In genomic region chr10:16148991-16149390, GRCm38 (mm10) we compare ENCODE assay signal across 30 mouse cellular contexts.
DNase-seq lines count a peak whose midpoint lies in the region; ATAC-seq and TF ChIP-seq lines count a peak whose summit lies in the region.
"Had no signal": no experiment of that assay in that cellular context is flagged by ENCODE, and none has a peak within 500 bp of the region (broad histone marks: within the 10 kb centered on the region; RNA-seq: fewer than 3 reads in every experiment).

No protein-coding gene starts in this region.

- peak; percentile 83 for DNase-seq in MEL (ENCODE audit: low read depth, low spot score)
- DNase-seq in kidney, postnatal 4 days: no peak
- DNase-seq: adrenal gland, adult 8-10 months; adrenal gland, postnatal 25 days; cerebellum, adult 11-12 months; cerebellum, adult 9-10 months; cerebellum, postnatal 14 days; embryo, embryonic 11 days; gastrocnemius, postnatal 10 days; gastrocnemius, postnatal 36 days; heart, postnatal 10 days; heart, postnatal 36 days had no signal

- no peak overlapping the region for H3K4me3 ChIP-seq in MEL (ENCODE audit: control insufficient read depth in 1 of 2, insufficient read depth in 1 of 2, low read depth in 2 of 2, low read length in 2 of 2)
- H3K4me3 ChIP-seq in liver, embryonic 12.5 days: no peak overlapping the region
- H3K4me3 ChIP-seq: embryonic facial prominence, embryonic 10.5 days; embryonic facial prominence, embryonic 13.5 days; erythroblast, embryonic 14.5 days; forebrain, embryonic 12.5 days; forebrain, embryonic 15.5 days; heart, embryonic 12.5 days; heart, embryonic 15.5 days; hindbrain, embryonic 10.5 days; hindbrain, embryonic 13.5 days; intestine, embryonic 15.5 days had no signal

- H3K27ac ChIP-seq in MEL (ENCODE audit: control insufficient read depth, low read depth, low read length): peak overlapping the region; percentile 19; the same call in 1 of the 2 replicates
- H3K27ac ChIP-seq in liver, embryonic 12.5 days: no peak overlapping the region
- H3K27ac ChIP-seq: embryonic facial prominence, embryonic 10.5 days; embryonic facial prominence, embryonic 13.5 days; forebrain, embryonic 12.5 days; forebrain, embryonic 15.5 days; heart, embryonic 15.5 days; hindbrain, embryonic 10.5 days; hindbrain, embryonic 13.5 days; intestine, embryonic 15.5 days had no signal

- 0 out of 2 replicates have a peak, but pooled peaks have one; percentile 11 for ATAC-seq in common myeloid progenitor, adult 5-6 weeks (replicated peaks; ENCODE audit: low read depth, poor library complexity, severe bottlenecking)
- ATAC-seq in megakaryocyte progenitor cell, adult 5-6 weeks (replicated peaks; ENCODE audit: poor library complexity): peak; percentile 37
- ATAC-seq in frontal cortex, adult (ENCODE audit: low TSS enrichment): no peak
- ATAC-seq in liver, embryonic 12.5 days: no peak
- ATAC-seq: activated CD4-positive, CD25-positive, alpha-beta regulatory T cell, adult 4 months; forebrain, embryonic 15.5 days; hindbrain, embryonic 16.5 days; intestine, embryonic 15.5 days had no signal

- no peak for TF ChIP-seq RAD21 in MEL (IDR thresholded peaks at IDR 0.05; ENCODE audit: low read depth, low read length)

- H3K4me2 ChIP-seq in liver, embryonic 12.5 days: no peak overlapping the region
- H3K4me2 ChIP-seq: embryonic facial prominence, embryonic 13.5 days; forebrain, embryonic 12.5 days; forebrain, embryonic 15.5 days; heart, embryonic 12.5 days; heart, embryonic 15.5 days; hindbrain, embryonic 13.5 days; intestine, embryonic 15.5 days had no signal

- peaks cover 0 to 8% of the 10 kb centered on the region in 2 experiments for H3K4me1 ChIP-seq in MEL (ENCODE audit: control insufficient read depth in 1 of 2, insufficient read depth in 2 of 2, low read length in 2 of 2)
- H3K4me1 ChIP-seq in liver, embryonic 12.5 days: no peaks in the 10 kb centered on the region
- H3K4me1 ChIP-seq: embryonic facial prominence, embryonic 10.5 days; embryonic facial prominence, embryonic 13.5 days; forebrain, embryonic 12.5 days; forebrain, embryonic 15.5 days; heart, embryonic 12.5 days; heart, embryonic 15.5 days; hindbrain, embryonic 10.5 days; hindbrain, embryonic 13.5 days; intestine, embryonic 15.5 days had no signal

- no peaks in the 10 kb centered on the region; a peak in 1 of 4 replicates for H3K36me3 ChIP-seq in MEL (ENCODE audit: control insufficient read depth in 1 of 2, insufficient read depth in 2 of 2, low read length in 2 of 2)
- no peaks in the 10 kb centered on the region for H3K36me3 ChIP-seq in liver, embryonic 12.5 days
- H3K36me3 ChIP-seq: embryonic facial prominence, embryonic 10.5 days; embryonic facial prominence, embryonic 13.5 days; forebrain, embryonic 12.5 days; forebrain, embryonic 15.5 days; G1E; heart, embryonic 12.5 days; heart, embryonic 15.5 days; hindbrain, embryonic 10.5 days; hindbrain, embryonic 13.5 days; intestine, embryonic 15.5 days had no signal

- WGBS in liver, embryonic 12.5 days (ENCODE audit: insufficient replicate concordance): 72% methylated on average over 3 of the region's 3 CpGs

- TF ChIP-seq EP300 in MEL (IDR thresholded peaks at IDR 0.05; ENCODE audit: low read depth in 1 of 2, low read length in 2 of 2): peak; percentile 74 to 81

- no peak overlapping the region for H3K9ac ChIP-seq in MEL (ENCODE audit: control insufficient read depth, low read depth, low read length, poor library complexity, severe bottlenecking)
- H3K9ac ChIP-seq in liver, embryonic 12.5 days: no peak overlapping the region
- H3K9ac ChIP-seq: embryonic facial prominence, embryonic 13.5 days; forebrain, embryonic 12.5 days; forebrain, embryonic 15.5 days; heart, embryonic 12.5 days; heart, embryonic 15.5 days; hindbrain, embryonic 13.5 days; intestine, embryonic 15.5 days had no signal

- no peaks in the 10 kb centered on the region for H3K79me2 ChIP-seq in MEL (ENCODE audit: control insufficient read depth, insufficient read depth, low read length, poor library complexity)

- TF ChIP-seq CTCF in MEL (IDR thresholded peaks at IDR 0.05 in 2 of 3, conservative IDR thresholded peaks at IDR 0.05 in 1 of 3; ENCODE audit: control insufficient read depth in 1 of 3, insufficient read depth in 1 of 3, low read depth in 2 of 3, low read length in 3 of 3, poor library complexity in 1 of 3, severe bottlenecking in 1 of 3): no peak

- no peaks in the 10 kb centered on the region for H3K9me3 ChIP-seq in MEL (replicated peaks; ENCODE audit: insufficient read depth, low read length)
- no peaks in the 10 kb centered on the region for H3K9me3 ChIP-seq in liver, embryonic 12.5 days (replicated peaks)
- H3K9me3 ChIP-seq: embryonic facial prominence, embryonic 10.5 days; embryonic facial prominence, embryonic 13.5 days; forebrain, embryonic 12.5 days; forebrain, embryonic 15.5 days; G1E; heart, embryonic 12.5 days; heart, embryonic 15.5 days; hindbrain, embryonic 10.5 days; hindbrain, embryonic 13.5 days; intestine, embryonic 15.5 days had no signal

- H3K27me3 ChIP-seq in MEL (ENCODE audit: control insufficient read depth in 1 of 2, insufficient read depth in 2 of 2, low read length in 2 of 2): no peaks in the 10 kb centered on the region
- no peaks in the 10 kb centered on the region for H3K27me3 ChIP-seq in liver, embryonic 12.5 days (replicated peaks)
- H3K27me3 ChIP-seq: CH12.LX; embryonic facial prominence, embryonic 13.5 days; forebrain, embryonic 12.5 days; forebrain, embryonic 15.5 days; heart, embryonic 12.5 days; heart, embryonic 15.5 days; hindbrain, embryonic 13.5 days; intestine, embryonic 15.5 days had no signal

- TF ChIP-seq POLR2A in MEL (IDR thresholded peaks at IDR 0.05; ENCODE audit: control insufficient read depth in 1 of 2, insufficient read depth in 1 of 2, low read depth in 1 of 2, low read length in 2 of 2, poor library complexity in 1 of 2): no peak

TF ChIP-seq in MEL, 35 proteins besides CTCF, POLR2A, EP300 and RAD21:
- TF ChIP-seq RCOR1 (IDR thresholded peaks at IDR 0.05; ENCODE audit: low read depth, low read length): peak; percentile 54; the same call in 1 of the 2 replicates
- TF ChIP-seq MYC (IDR thresholded peaks at IDR 0.05; ENCODE audit: low read depth, low read length): peak; percentile 77; the same call in 1 of the 2 replicates
- 0 out of 4 replicates have a peak, but pooled peaks of 1 of the 2 experiments have one; percentile 37 for TF ChIP-seq USF2 (IDR thresholded peaks at IDR 0.05; ENCODE audit: borderline replicate concordance in 1 of 2, insufficient read depth in 1 of 2, low read depth in 1 of 2, low read length in 2 of 2)
- no peak for TF ChIP-seq MAFK (IDR thresholded peaks at IDR 0.05; ENCODE audit: borderline replicate concordance, low read depth, low read length)
- TF ChIP-seq ELF1 (IDR thresholded peaks at IDR 0.05; ENCODE audit: low read depth, low read length): no peak
- TF ChIP-seq UBTF (IDR thresholded peaks at IDR 0.05; ENCODE audit: borderline replicate concordance, insufficient read depth, low read depth, low read length): no peak
- no peak for TF ChIP-seq ZKSCAN1 (IDR thresholded peaks at IDR 0.05; ENCODE audit: low read depth, low read length)
- TF ChIP-seq CHD1 (IDR thresholded peaks at IDR 0.05; ENCODE audit: low read depth, low read length): no peak
- no peak for TF ChIP-seq ZC3H11A (IDR thresholded peaks at IDR 0.05; ENCODE audit: low read depth, low read length)
- peak; percentile 90 for TF ChIP-seq TCF12 (IDR thresholded peaks at IDR 0.05; ENCODE audit: low read depth, low read length)
- no peak for TF ChIP-seq MAZ (IDR thresholded peaks at IDR 0.05; ENCODE audit: low read depth, low read length)
- no peak for TF ChIP-seq POLR2AphosphoS2 (IDR thresholded peaks at IDR 0.05; ENCODE audit: low read length)
- TF ChIP-seq HCFC1 (IDR thresholded peaks at IDR 0.05; ENCODE audit: low read depth, low read length): no peak
- TF ChIP-seq ZMIZ1 (IDR thresholded peaks at IDR 0.05; ENCODE audit: low read depth, low read length): no peak
- TF ChIP-seq USF1 (IDR thresholded peaks at IDR 0.05; ENCODE audit: low read depth, low read length): peak; percentile 68; the same call in 1 of the 2 replicates
- no peak for TF ChIP-seq E2F4 (IDR thresholded peaks at IDR 0.05; ENCODE audit: borderline replicate concordance, low read depth, low read length)
- TF ChIP-seq ZNF384 (IDR thresholded peaks at IDR 0.05; ENCODE audit: low read depth, low read length): no peak
- no peak for TF ChIP-seq GABPA (IDR thresholded peaks at IDR 0.05; ENCODE audit: low read depth, low read length)
- TF ChIP-seq TBP (IDR thresholded peaks at IDR 0.05; ENCODE audit: low read depth, low read length): no peak
- TF ChIP-seq ETS1 (IDR thresholded peaks at IDR 0.05; ENCODE audit: low read depth, low read length): peak; percentile 90
- TF ChIP-seq MEF2A (IDR thresholded peaks at IDR 0.05; ENCODE audit: extremely low read depth, insufficient replicate concordance, low read depth, low read length, poor library complexity, severe bottlenecking): no peak
- TF ChIP-seq BHLHE40 (IDR thresholded peaks at IDR 0.05; ENCODE audit: borderline replicate concordance, low read depth, low read length): peak; percentile 69
- no peak for TF ChIP-seq NRF1 (IDR thresholded peaks at IDR 0.05; ENCODE audit: insufficient read depth, low read depth, low read length, poor library complexity, severe bottlenecking)
- peak; percentile 72 for TF ChIP-seq MAX (IDR thresholded peaks at IDR 0.05; ENCODE audit: low read length)
- TF ChIP-seq JUND (IDR thresholded peaks at IDR 0.05; ENCODE audit: low read depth, low read length): no peak
- peak; percentile 64; the same call in 1 of the 2 replicates for TF ChIP-seq MXI1 (IDR thresholded peaks at IDR 0.05; ENCODE audit: low read depth, low read length)
- TF ChIP-seq SMC3 (IDR thresholded peaks at IDR 0.05; ENCODE audit: low read depth, low read length): peak; percentile 15; the same call in 1 of the 2 replicates
- TF ChIP-seq POLR2AphosphoS5 (IDR thresholded peaks at IDR 0.05; ENCODE audit: borderline replicate concordance, low read depth, low read length): no peak
- peak; percentile 85 for TF ChIP-seq GATA1 (IDR thresholded peaks at IDR 0.05; ENCODE audit: low read depth, low read length)
- peak; percentile 71 for TF ChIP-seq TAL1 (IDR thresholded peaks at IDR 0.05; ENCODE audit: low read length)
- no peak for TF ChIP-seq MYB (IDR thresholded peaks at IDR 0.05; ENCODE audit: low read depth, low read length)
- TF ChIP-seq KAT2A (conservative IDR thresholded peaks at IDR 0.05; ENCODE audit: low read depth, low read length): no peak
- no peak for TF ChIP-seq CHD2 (IDR thresholded peaks at IDR 0.05; ENCODE audit: low read length)
- no peak for TF ChIP-seq SIN3A (IDR thresholded peaks at IDR 0.05; ENCODE audit: low read length)
- TF ChIP-seq NELFE (IDR thresholded peaks at IDR 0.05; ENCODE audit: low read depth, low read length): no peak

Comparison
In these comparisons a context has a peak if more than half of its experiments do, and no peak if none do; other contexts are left out.
1. ATAC-seq: peak in common myeloid progenitor, adult 5-6 weeks (single experiment) and megakaryocyte progenitor cell, adult 5-6 weeks (single experiment); none in frontal cortex, adult (single experiment) and liver, embryonic 12.5 days (single experiment).